Mouse (Mus musculus) monocyte, adult 59 days (primary cell): ENCODE results near the gene Gm9268. TPM values are rescaled to one million over a fixed set of nuclear protein-coding genes. Genes with fewer than 3 reads are reported as not detected.

ENCODE experiments used
- total RNA-seq, 2 experiments: library from RNA; stranded (reverse); gene quantifications; one replicate each; pipeline ENCODE4 v1.2.4; 2023

The Gm9268 gene
- total RNA-seq: not detected

DNA sequence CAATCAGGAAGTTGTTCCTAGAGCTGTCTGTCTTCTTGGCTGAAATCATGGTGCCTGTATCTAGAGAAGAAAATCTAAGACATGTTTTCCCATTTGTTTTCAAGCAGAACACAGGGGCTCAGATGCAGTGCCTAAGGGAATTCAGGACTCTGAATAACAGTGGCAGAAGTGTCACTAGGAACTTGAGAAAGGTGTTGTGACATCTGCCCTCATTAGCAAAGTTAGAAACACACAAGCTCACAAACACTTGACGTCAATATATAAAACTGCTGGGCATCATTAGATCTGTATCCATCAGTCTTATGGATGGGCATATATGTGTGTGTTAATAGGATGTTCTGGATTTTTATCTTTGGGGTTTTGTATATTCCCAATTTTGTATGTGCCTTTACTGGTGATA lies at the start of gene Gm9268:
TSS of gene Gm9268 (plus strand) at position 301 of the 400 bp plus-strand sequence.

Other genes with a start within 250 kb of the Gm9268 start
- not detected for gene Vmn2r62, start 225.2 kb upstream of the Gm9268 start, total RNA-seq
- under 1 TPM in 1 of 2 experiments, not detected in 1; 0.10 TPM for gene Gm2381, start 151.5 kb upstream of the Gm9268 start, total RNA-seq
- not detected for gene Vmn2r63, start 84.9 kb upstream of the Gm9268 start, total RNA-seq
- not detected for gene Zfp936, start 95.5 kb downstream of the Gm9268 start, total RNA-seq